Mouse (Mus musculus) midbrain, embryonic 11.5 days (tissue): ENCODE data around the gene Olfr159. TPM values are rescaled to one million over a fixed set of nuclear protein-coding genes. Genes with fewer than 3 reads are reported as not detected.

ENCODE experiments used
- ATAC-seq: fragments of 200-750 bp; cut with Nextera tagmentation; 2 replicates; pipeline ENCODE4 v1.8.0; 2017; ENCODE audit warnings: moderate TSS enrichment, moderate library complexity; ENCODE audit not compliant: low FRiP score
- DNase-seq: peaks from one replicate; pipeline ENCODE4 v3.0.0; 2015; ENCODE audit warnings: low spot score; ENCODE audit errors: missing footprints
- H3K27ac ChIP-seq: fragments of 300-500 bp; sonication (generic); 2 replicates; pipeline ENCODE4 v1.5.1; 2014; ENCODE audit warnings: low read depth, low read length
- H3K27me3 ChIP-seq: fragments of 300-500 bp; sonication (generic); 2 replicates; pipeline ENCODE4 v1.6.1; 2014; ENCODE audit warnings: mild to moderate bottlenecking, low read length, moderate library complexity, mixed read lengths; ENCODE audit not compliant: control insufficient read depth, insufficient read depth
- H3K36me3 ChIP-seq: fragments of 300-500 bp; sonication (generic); 2 replicates; pipeline ENCODE4 v1.6.1; 2014; ENCODE audit warnings: mild to moderate bottlenecking, low read length, moderate library complexity, mixed read lengths; ENCODE audit not compliant: control insufficient read depth, insufficient read depth
- H3K4me1 ChIP-seq: fragments of 300-500 bp; sonication (generic); 2 replicates; pipeline ENCODE4 v1.6.1; 2014; ENCODE audit warnings: low read length; ENCODE audit not compliant: control insufficient read depth, insufficient read depth
- H3K4me2 ChIP-seq: fragments of 300-500 bp; sonication (generic); 2 replicates; pipeline ENCODE4 v1.6.1; 2014; ENCODE audit warnings: mild to moderate bottlenecking, moderate library complexity
- H3K4me3 ChIP-seq: fragments of 300-500 bp; sonication (generic); 2 replicates; pipeline ENCODE4 v1.5.1; 2014; ENCODE audit warnings: low read depth, low read length
- H3K9ac ChIP-seq: fragments of 300-500 bp; sonication (generic); 2 replicates; pipeline ENCODE4 v1.6.1; 2014; ENCODE audit warnings: low read length
- H3K9me3 ChIP-seq: fragments of 300-500 bp; sonication (generic); 2 replicates; pipeline ENCODE4 v1.6.1; 2016; ENCODE audit warnings: low read length; ENCODE audit not compliant: control insufficient read depth
- WGBS: fragments of 180-500 bp; shearing (Covaris S2); extraction: QIAGEN DNeasy Blood & Tissue Kit; methylation state at CpG from one replicate; pipeline ENCODE4 v1.1.7; 2014; 5-methylcytosine and 5-hydroxymethylcytosine counted together
- polyA plus RNA-seq: library from polyadenylated mRNA; unstranded; fragments of >200 nt; fragmentation: Nextera tagmentation; extraction: Ambion mirVana; gene quantifications from 2 replicates; pipeline ENCODE4 v1.2.1, GENCODE M21; 2014

The Olfr159 gene
- polyA plus RNA-seq, 1 experiment from 2014 or later: not detected

GRCm38 (mm10) chr4:43733186-43733585 is 37.6 kb downstream of the Olfr159 start:
- Histone ChIP-seq H3K9me3 (no peaks in the 10 kb centered on the region), H3K4me3 (no peak overlapping the region), H3K27me3 (no peaks in the 10 kb centered on the region), H3K36me3 (no peaks in the 10 kb centered on the region), H3K4me1 (no peaks in the 10 kb centered on the region), H3K4me2 (no peak overlapping the region), H3K27ac (no peak overlapping the region), H3K9ac (no peak overlapping the region)
- WGBS: 88% methylated on average over 5 of the region's 5 CpGs
- DNase-seq: no peak
- ATAC-seq: no peak

GRCm38 (mm10) chr4:43732171-43732570 is 38.6 kb downstream of the Olfr159 start:
- Histone ChIP-seq H3K4me2 (no peak overlapping the region), H3K9ac (no peak overlapping the region), H3K4me1 (no peaks in the 10 kb centered on the region), H3K36me3 (no peaks in the 10 kb centered on the region), H3K4me3 (no peak overlapping the region), H3K27ac (no peak overlapping the region), H3K9me3 (no peaks in the 10 kb centered on the region), H3K27me3 (no peaks in the 10 kb centered on the region)
- 44% methylated on average over 1 of the region's 1 CpGs for WGBS
- ATAC-seq (no peak), DNase-seq (no peak)

GRCm38 (mm10) chr4:43730750-43731297 is 40.0 kb downstream of the Olfr159 start:
- H3K9ac ChIP-seq: no peak overlapping the region
- ATAC-seq: no peak
- H3K9me3 ChIP-seq: no peaks in the 10 kb centered on the region
- no peaks in the 10 kb centered on the region for H3K4me1 ChIP-seq
- H3K4me3 ChIP-seq: no peak overlapping the region
- no peak for DNase-seq
- H3K36me3 ChIP-seq: no peaks in the 10 kb centered on the region
- no peaks in the 10 kb centered on the region for H3K27me3 ChIP-seq
- H3K27ac ChIP-seq: no peak overlapping the region
- 69% methylated on average over 21 of the region's 21 CpGs for WGBS
- no peak overlapping the region for H3K4me2 ChIP-seq

- WGBS: 74% methylated on average over 14 of the region's 14 CpGs
- no peak within 1 kb of the TSS for H3K4me2 ChIP-seq
Observed at GRCm38 (mm10) chr4:43729794-43730550, 40.8 kb downstream of the Olfr159 start, which contains the start of gene Spaar. Gene Spaar (plus strand): TSS chr4:43730034.

GRCm38 (mm10) chr4:43729126-43729525 is 41.7 kb downstream of the Olfr159 start:
- H3K9me3 ChIP-seq: no peaks in the 10 kb centered on the region
- 71% methylated on average over 3 of the region's 3 CpGs for WGBS
- no peak overlapping the region for H3K4me3 ChIP-seq
- no peak for ATAC-seq
- H3K27me3 ChIP-seq: no peaks in the 10 kb centered on the region
- H3K27ac ChIP-seq: no peak overlapping the region
- DNase-seq: no peak
- H3K9ac ChIP-seq: no peak overlapping the region
- H3K36me3 ChIP-seq: no peaks in the 10 kb centered on the region
- no peak overlapping the region for H3K4me2 ChIP-seq
- H3K4me1 ChIP-seq: no peaks in the 10 kb centered on the region

More at GRCm38 (mm10) chr4:43729794-43730550, 40.8 kb downstream of the Olfr159 start, which contains the start of gene Spaar:
- no peaks in the 10 kb centered on the region for H3K4me1 ChIP-seq
- DNase-seq (no peak), ATAC-seq (no peak)
- no peak within 1 kb of the TSS for H3K27ac ChIP-seq
- no peak within 1 kb of the TSS for H3K9ac ChIP-seq
- H3K4me3 ChIP-seq: no peak within 1 kb of the TSS
- no peaks in the 10 kb centered on the region for H3K36me3 ChIP-seq
- H3K27me3 ChIP-seq: no peaks in the 10 kb centered on the region
- no peaks in the 10 kb centered on the region for H3K9me3 ChIP-seq

GRCm38 (mm10) chr4:43728576-43728954 is 42.2 kb downstream of the Olfr159 start:
- 60% methylated on average over 5 of the region's 5 CpGs for WGBS
- H3K9me3 ChIP-seq: no peaks in the 10 kb centered on the region
- no peak overlapping the region for H3K9ac ChIP-seq
- no peak overlapping the region for H3K27ac ChIP-seq
- ATAC-seq (no peak), DNase-seq (no peak)
- no peak overlapping the region for H3K4me3 ChIP-seq
- H3K36me3 ChIP-seq: no peaks in the 10 kb centered on the region
- H3K4me2 ChIP-seq: no peak overlapping the region
- no peaks in the 10 kb centered on the region for H3K27me3 ChIP-seq
- H3K4me1 ChIP-seq: no peaks in the 10 kb centered on the region

GRCm38 (mm10) chr4:43727718-43728575 is 42.9 kb downstream of the Olfr159 start:
- H3K4me1 ChIP-seq: no peaks in the 10 kb centered on the region
- no peak for DNase-seq
- no peak overlapping the region for H3K27ac ChIP-seq
- no peak overlapping the region for H3K9ac ChIP-seq
- H3K9me3 ChIP-seq: no peaks in the 10 kb centered on the region
- no peaks in the 10 kb centered on the region for H3K36me3 ChIP-seq
- no peaks in the 10 kb centered on the region for H3K27me3 ChIP-seq
- no peak for ATAC-seq
- H3K4me2 ChIP-seq: no peak overlapping the region
- no peak overlapping the region for H3K4me3 ChIP-seq
- 75% methylated on average over 7 of the region's 7 CpGs for WGBS

GRCm38 (mm10) chr4:43726995-43727394 is 43.8 kb downstream of the Olfr159 start, which contains the start of gene Hrct1:
Gene Hrct1 (plus strand): TSS chr4:43727188.
- Histone ChIP-seq H3K4me3 (no peak within 1 kb of the TSS), H3K27ac (no peak within 1 kb of the TSS), H3K9ac (no peak within 1 kb of the TSS), H3K4me1 (no peaks in the 10 kb centered on the region), H3K9me3 (no peaks in the 10 kb centered on the region), H3K27me3 (no peaks in the 10 kb centered on the region), H3K36me3 (no peaks in the 10 kb centered on the region), H3K4me2 (no peak within 1 kb of the TSS)
- no peak for ATAC-seq
- WGBS: 80% methylated on average over 3 of the region's 3 CpGs
- no peak for DNase-seq
